Mouse (Mus musculus) megakaryocyte-erythroid progenitor cell, adult 5-6 weeks (primary cell): ENCODE data around the gene Nkpd1. TPM values are rescaled to one million over a fixed set of nuclear protein-coding genes. Genes with fewer than 3 reads are reported as not detected.

Experiments used
- ATAC-seq: replicated peaks from 2 replicates; pipeline ENCODE4 v1.8.0; 2016; ENCODE audit warnings: mild to moderate bottlenecking, inconsistent platforms; ENCODE audit not compliant: severe bottlenecking, poor library complexity, low FRiP score, low TSS enrichment
- total RNA-seq, 2 experiments: library from RNA; stranded (forward) in 1 of 2; stranded (reverse) in 1 of 2; fragments of 200-1000, 215-1000 nt in 1 of 2; fragments of >200 nt in 1 of 2; fragmentation: Nextera tagmentation in 1 of 2; gene quantifications; 2 replicates each; pipeline ENCODE4 v1.2.3; 2014 to 2017

Nkpd1 gene
- total RNA-seq, 2 experiments from 2014 or later, result not detected

GRCm38 (mm10) chr7:19565803-19566202 lies 48.2 kb downstream of the Nkpd1 start:
- no peak for ATAC-seq

- no peak for ATAC-seq
Observed at GRCm38 (mm10) chr7:19567426-19567825, 49.8 kb downstream of the Nkpd1 start.

DNA sequence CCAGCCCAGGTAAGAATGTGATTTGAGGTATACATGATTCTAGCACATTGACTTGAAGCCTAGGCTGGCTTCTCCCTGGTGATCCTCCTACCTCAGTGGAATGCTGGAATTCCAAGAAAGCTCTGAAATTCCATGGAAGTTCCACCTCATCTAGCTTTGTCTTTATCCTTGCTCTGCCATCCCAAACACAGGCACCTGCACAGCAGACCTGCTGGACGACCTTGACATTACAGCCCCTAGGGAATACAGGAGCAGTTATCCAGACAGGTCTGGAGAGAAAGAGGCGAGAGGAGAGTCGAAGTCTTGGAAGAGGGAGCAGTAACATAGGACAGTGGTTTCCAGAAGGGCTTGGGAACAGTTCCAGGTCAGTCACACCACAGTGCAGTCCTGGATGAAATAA lies 52.0 kb downstream of the Nkpd1 start:
- no peak for ATAC-seq

DNA sequence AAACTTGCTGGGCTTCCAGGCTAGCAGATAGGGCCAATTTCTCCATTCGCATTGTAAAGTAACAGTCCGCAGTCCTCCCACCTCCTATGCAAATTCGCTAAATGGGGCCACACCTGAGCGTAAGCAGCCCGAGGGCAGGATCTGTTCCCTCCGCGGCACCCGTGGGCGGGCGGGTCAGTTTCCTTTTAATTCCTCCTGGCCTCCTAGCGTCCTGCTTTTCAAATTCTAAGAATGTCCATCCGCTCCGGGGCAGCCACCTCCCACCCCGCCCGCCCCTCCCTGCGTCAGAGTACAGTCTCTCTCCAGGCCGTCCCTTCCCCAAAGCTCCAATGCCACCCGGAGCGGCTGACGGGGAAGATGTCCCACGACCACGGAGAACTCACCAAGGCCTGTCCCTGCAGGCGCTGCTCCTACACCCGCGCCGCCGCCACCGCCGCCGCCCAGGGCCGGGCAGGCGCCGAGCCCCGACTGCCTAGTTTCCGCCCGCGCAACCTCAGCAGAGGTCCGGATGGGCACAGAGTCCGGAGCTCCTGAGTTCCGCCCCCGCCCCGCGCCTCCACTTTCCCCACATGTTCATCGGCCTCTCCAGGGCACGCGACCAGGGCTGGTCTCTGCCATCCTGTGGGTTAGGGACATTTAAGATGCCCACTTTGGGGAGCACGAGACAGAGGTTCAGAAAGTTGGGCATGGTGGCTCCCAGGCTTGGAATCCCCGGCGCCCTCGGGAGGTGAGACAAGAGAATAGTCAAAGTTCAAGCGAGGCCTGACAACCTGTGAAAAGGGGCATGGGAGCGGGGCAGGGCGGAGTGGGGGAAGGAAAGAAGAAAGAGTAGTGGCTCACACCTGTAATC lies 55.5 kb downstream of the Nkpd1 start:
- ATAC-seq, result peak; percentile 64

DNA sequence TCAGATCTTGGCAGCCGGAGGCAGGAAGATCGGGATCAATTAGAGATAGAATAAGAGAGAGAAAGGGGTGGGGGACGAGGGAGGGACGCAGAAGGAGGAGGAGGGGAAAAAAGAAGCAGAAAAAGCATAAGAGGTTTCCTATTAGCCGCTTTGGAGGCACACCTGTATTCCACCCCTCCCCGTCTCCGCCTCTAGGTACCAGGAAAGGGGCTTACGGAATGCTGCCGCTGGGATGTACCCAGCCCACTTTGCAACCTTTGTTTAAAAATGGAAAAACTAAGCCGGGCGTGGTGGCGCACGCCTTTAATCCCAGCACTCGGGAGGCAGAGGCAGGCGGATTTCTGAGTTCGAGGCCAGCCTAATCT lies 56.1 kb downstream of the Nkpd1 start:
- no peak for ATAC-seq

Other genes with a start within 250 kb of the Nkpd1 start
- gene Vasp, start 246.0 kb upstream of the Nkpd1 start, total RNA-seq (2014; fragmentation: Nextera tagmentation), result 19.3 and 34.8 TPM in 2 replicates
- gene Vasp, start 246.0 kb upstream of the Nkpd1 start, total RNA-seq (2017), result 27.9 and 53.7 TPM in 2 replicates
- gene Ppm1n, start 237.8 kb upstream of the Nkpd1 start, total RNA-seq (2014; fragmentation: Nextera tagmentation), result not detected in 2 replicates
- not detected in 2 replicates for gene Ppm1n, start 237.8 kb upstream of the Nkpd1 start, total RNA-seq (2017)
- not detected in 2 replicates for gene Rtn2, start 235.2 kb upstream of the Nkpd1 start, total RNA-seq (2014; fragmentation: Nextera tagmentation)
- gene Rtn2, start 235.2 kb upstream of the Nkpd1 start, total RNA-seq (2017), result not detected in 2 replicates
- 4.2 and 4.8 TPM in 2 replicates for gene Fosb, start 207.8 kb upstream of the Nkpd1 start, total RNA-seq (2014; fragmentation: Nextera tagmentation)
- 52.4 and 77.0 TPM in 2 replicates for gene Fosb, start 207.8 kb upstream of the Nkpd1 start, total RNA-seq (2017)
- gene Ercc1, start 173.1 kb upstream of the Nkpd1 start, total RNA-seq (2014; fragmentation: Nextera tagmentation), result 31.3 and 51.5 TPM in 2 replicates
- gene Ercc1, start 173.1 kb upstream of the Nkpd1 start, total RNA-seq (2017), result 19.8 and 23.8 TPM in 2 replicates
- gene Cd3eap, start 158.4 kb upstream of the Nkpd1 start, total RNA-seq (2014; fragmentation: Nextera tagmentation), result 17.2 and 36.6 TPM in 2 replicates
- gene Cd3eap, start 158.4 kb upstream of the Nkpd1 start, total RNA-seq (2017), result 34.9 and 47.7 TPM in 2 replicates
- gene Ppp1r13l, start 158.1 kb upstream of the Nkpd1 start, total RNA-seq (2014; fragmentation: Nextera tagmentation), result 4.3 and 6.5 TPM in 2 replicates
- 0.30 TPM in 1 of 2 replicates, not detected in the other for gene Ppp1r13l, start 158.1 kb upstream of the Nkpd1 start, total RNA-seq (2017)
- 27.7 and 39.0 TPM in 2 replicates for gene Ercc2, start 135.8 kb upstream of the Nkpd1 start, total RNA-seq (2014; fragmentation: Nextera tagmentation)
- 18.7 and 21.2 TPM in 2 replicates for gene Ercc2, start 135.8 kb upstream of the Nkpd1 start, total RNA-seq (2017)
- not detected in 2 replicates for gene Klc3, start 113.7 kb upstream of the Nkpd1 start, total RNA-seq (2014; fragmentation: Nextera tagmentation)
- gene Klc3, start 113.7 kb upstream of the Nkpd1 start, total RNA-seq (2017), result 0.61 TPM in 1 of 2 replicates, not detected in the other
- not detected in 2 replicates for gene Ckm, start 113.1 kb upstream of the Nkpd1 start, total RNA-seq (2014; fragmentation: Nextera tagmentation)
- 0.80 TPM in 1 of 2 replicates, not detected in the other for gene Ckm, start 113.1 kb upstream of the Nkpd1 start, total RNA-seq (2017)
- gene Mark4, start 59.0 kb upstream of the Nkpd1 start, total RNA-seq (2014; fragmentation: Nextera tagmentation), result 7.8 and 11.3 TPM in 2 replicates
- 3.0 and 3.1 TPM in 2 replicates for gene Mark4, start 59.0 kb upstream of the Nkpd1 start, total RNA-seq (2017)
- 1.7 and 2.3 TPM in 2 replicates for gene Exoc3l2, start 54.5 kb upstream of the Nkpd1 start, total RNA-seq (2014; fragmentation: Nextera tagmentation)
- 1.0 and 1.5 TPM in 2 replicates for gene Exoc3l2, start 54.5 kb upstream of the Nkpd1 start, total RNA-seq (2017)
- 3.4 and 3.6 TPM in 2 replicates for gene Bloc1s3, start 9.5 kb upstream of the Nkpd1 start, total RNA-seq (2014; fragmentation: Nextera tagmentation)
- gene Bloc1s3, start 9.5 kb upstream of the Nkpd1 start, total RNA-seq (2017), result 3.6 and 4.7 TPM in 2 replicates
- 89.3 and 96.3 TPM in 2 replicates for gene Trappc6a, start 9.4 kb upstream of the Nkpd1 start, total RNA-seq (2014; fragmentation: Nextera tagmentation)
- gene Trappc6a, start 9.4 kb upstream of the Nkpd1 start, total RNA-seq (2017), result 22.6 and 23.6 TPM in 2 replicates
- gene Ppp1r37, start 45.2 kb downstream of the Nkpd1 start, total RNA-seq (2014; fragmentation: Nextera tagmentation), result 27.7 and 37.2 TPM in 2 replicates
- 14.6 and 14.7 TPM in 2 replicates for gene Ppp1r37, start 45.2 kb downstream of the Nkpd1 start, total RNA-seq (2017)
- 0.47 and 4.2 TPM in 2 replicates for gene Zfp296, start 59.4 kb downstream of the Nkpd1 start, total RNA-seq (2014; fragmentation: Nextera tagmentation)
- gene Zfp296, start 59.4 kb downstream of the Nkpd1 start, total RNA-seq (2017), result 3.2 and 3.9 TPM in 2 replicates
- gene Gemin7, start 59.8 kb downstream of the Nkpd1 start, total RNA-seq (2014; fragmentation: Nextera tagmentation), result 60.3 and 70.0 TPM in 2 replicates
- gene Gemin7, start 59.8 kb downstream of the Nkpd1 start, total RNA-seq (2017), result 24.1 and 25.1 TPM in 2 replicates
- gene Clasrp, start 86.6 kb downstream of the Nkpd1 start, total RNA-seq (2014; fragmentation: Nextera tagmentation), result 44.9 and 53.1 TPM in 2 replicates
- 33.9 and 48.3 TPM in 2 replicates for gene Clasrp, start 86.6 kb downstream of the Nkpd1 start, total RNA-seq (2017)
- 3.8 TPM in 1 of 2 replicates, not detected in the other for gene Relb, start 111.6 kb downstream of the Nkpd1 start, total RNA-seq (2014; fragmentation: Nextera tagmentation)
- gene Relb, start 111.6 kb downstream of the Nkpd1 start, total RNA-seq (2017), result 0.47 and 0.69 TPM in 2 replicates
- gene Clptm1, start 147.2 kb downstream of the Nkpd1 start, total RNA-seq (2014; fragmentation: Nextera tagmentation), result 45.9 and 70.1 TPM in 2 replicates
- 31.1 and 37.3 TPM in 2 replicates for gene Clptm1, start 147.2 kb downstream of the Nkpd1 start, total RNA-seq (2017)
- gene Apoc2, start 160.1 kb downstream of the Nkpd1 start, total RNA-seq (2014; fragmentation: Nextera tagmentation), result not detected in 2 replicates
- gene Apoc2, start 160.1 kb downstream of the Nkpd1 start, total RNA-seq (2017), result not detected in 2 replicates
- gene Gm44805, start 163.6 kb downstream of the Nkpd1 start, total RNA-seq (2014; fragmentation: Nextera tagmentation), result not detected in 2 replicates
- gene Gm44805, start 163.6 kb downstream of the Nkpd1 start, total RNA-seq (2017), result not detected in 2 replicates
- gene Apoc4, start 163.6 kb downstream of the Nkpd1 start, total RNA-seq (2014; fragmentation: Nextera tagmentation), result not detected in 2 replicates
- gene Apoc4, start 163.6 kb downstream of the Nkpd1 start, total RNA-seq (2017), result not detected in 2 replicates
- 2.3 and 3.6 TPM in 2 replicates for gene Apoc1, start 174.8 kb downstream of the Nkpd1 start, total RNA-seq (2014; fragmentation: Nextera tagmentation)
- gene Apoc1, start 174.8 kb downstream of the Nkpd1 start, total RNA-seq (2017), result 15.4 TPM in 1 of 2 replicates, not detected in the other
- gene Apoe, start 181.3 kb downstream of the Nkpd1 start, total RNA-seq (2014; fragmentation: Nextera tagmentation), result 113 and 140 TPM in 2 replicates
- gene Apoe, start 181.3 kb downstream of the Nkpd1 start, total RNA-seq (2017), result 556 and 867 TPM in 2 replicates
- gene Tomm40, start 197.6 kb downstream of the Nkpd1 start, total RNA-seq (2014; fragmentation: Nextera tagmentation), result 111 and 140 TPM in 2 replicates
- 44.6 and 64.9 TPM in 2 replicates for gene Tomm40, start 197.6 kb downstream of the Nkpd1 start, total RNA-seq (2017)
- gene Nectin2, start 232.6 kb downstream of the Nkpd1 start, total RNA-seq (2014; fragmentation: Nextera tagmentation), result 2.2 and 6.0 TPM in 2 replicates
- gene Nectin2, start 232.6 kb downstream of the Nkpd1 start, total RNA-seq (2017), result 3.9 and 12.3 TPM in 2 replicates